Mouse (Mus musculus): ENCODE measurements around the gene Cdc42bpg.
A peak's percentile ranks its signal among the peaks of the same experiment; 100 is the strongest.

Cdc42bpg gene

GRCm38 (mm10) chr19:6321786-6322621, 15.7 kb downstream of the Cdc42bpg start:
- ATAC-seq (ENCODE audit: insufficient number of reproducible peaks, low FRiP score, low TSS enrichment), result no peak

GRCm38 (mm10) chr19:6324751-6325150, 18.5 kb downstream of the Cdc42bpg start:
- ATAC-seq (ENCODE audit: insufficient number of reproducible peaks, low FRiP score, low TSS enrichment), result no peak

GRCm38 (mm10) chr19:6331178-6331577, 24.9 kb downstream of the Cdc42bpg start:
- ATAC-seq (ENCODE audit: insufficient number of reproducible peaks, low FRiP score, low TSS enrichment), result no peak

- no peak for ATAC-seq (ENCODE audit: insufficient number of reproducible peaks, low FRiP score, low TSS enrichment)
These were observed 25.7 kb downstream of the Cdc42bpg start for GRCm38 (mm10) chr19:6331719-6332516.

DNA sequence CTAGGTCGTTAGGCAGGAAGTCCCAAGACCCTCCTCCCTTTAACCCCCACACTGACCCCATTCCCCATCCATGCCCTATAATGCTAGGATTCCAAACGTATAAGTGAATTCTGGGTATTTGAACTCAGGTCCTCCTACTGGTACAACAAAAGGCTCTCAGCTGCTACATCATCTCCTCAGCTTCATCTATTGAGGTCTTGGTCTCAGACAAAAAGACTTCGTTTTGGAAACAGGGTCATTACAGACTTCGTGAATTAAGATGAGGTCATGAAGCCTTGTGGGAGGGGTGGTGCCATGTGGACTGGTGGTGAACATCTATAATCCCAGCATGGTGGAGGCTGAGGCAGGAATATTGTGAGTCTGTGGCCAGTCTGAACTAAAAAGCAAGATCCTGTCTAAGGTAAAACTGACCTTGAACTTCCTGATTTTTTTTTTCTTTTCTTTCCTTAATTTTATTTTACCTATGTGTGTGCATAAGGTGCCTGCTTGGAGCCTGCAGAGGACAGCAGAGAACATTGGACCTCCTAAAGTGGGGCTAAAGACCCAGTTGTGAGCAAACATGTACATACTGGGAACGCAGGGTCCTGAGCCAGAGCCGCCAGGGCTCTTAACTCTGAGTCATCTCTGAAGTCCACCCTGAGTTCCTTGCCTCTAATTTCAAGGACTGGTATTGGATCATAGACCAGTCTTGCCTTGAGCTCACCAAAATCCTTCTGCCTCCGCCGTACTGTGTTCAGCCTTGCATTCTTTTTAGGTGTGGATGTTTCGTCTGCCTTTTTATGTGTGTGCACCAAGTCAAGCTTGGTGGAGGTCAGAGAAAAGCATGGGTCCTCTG, 27.7 kb downstream of the Cdc42bpg start:
- ATAC-seq (ENCODE audit: insufficient number of reproducible peaks, low FRiP score, low TSS enrichment), result no peak

- peak; percentile 86 for ATAC-seq (ENCODE audit: insufficient number of reproducible peaks, low FRiP score, low TSS enrichment)
These were observed 28.6 kb downstream of the Cdc42bpg start, which contains the start of gene Men1 for GRCm38 (mm10) chr19:6334673-6335457. Gene Men1, plus strand, starts transcription at chr19:6334979.

DNA sequence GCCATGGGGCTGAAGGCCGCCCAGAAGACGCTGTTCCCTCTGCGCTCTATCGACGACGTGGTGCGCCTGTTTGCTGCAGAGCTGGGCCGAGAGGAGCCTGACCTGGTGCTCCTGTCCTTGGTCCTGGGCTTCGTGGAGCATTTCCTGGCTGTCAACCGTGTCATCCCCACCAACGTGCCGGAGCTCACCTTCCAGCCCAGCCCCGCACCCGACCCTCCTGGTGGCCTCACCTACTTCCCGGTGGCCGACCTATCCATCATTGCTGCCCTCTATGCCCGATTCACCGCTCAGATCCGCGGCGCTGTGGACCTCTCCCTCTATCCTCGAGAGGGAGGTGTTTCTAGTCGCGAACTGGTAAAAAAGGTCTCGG, 29.2 kb downstream of the Cdc42bpg start:
- peak; percentile 6; the same call in 1 of the 2 replicates for ATAC-seq (ENCODE audit: insufficient number of reproducible peaks, low FRiP score, low TSS enrichment)

DNA sequence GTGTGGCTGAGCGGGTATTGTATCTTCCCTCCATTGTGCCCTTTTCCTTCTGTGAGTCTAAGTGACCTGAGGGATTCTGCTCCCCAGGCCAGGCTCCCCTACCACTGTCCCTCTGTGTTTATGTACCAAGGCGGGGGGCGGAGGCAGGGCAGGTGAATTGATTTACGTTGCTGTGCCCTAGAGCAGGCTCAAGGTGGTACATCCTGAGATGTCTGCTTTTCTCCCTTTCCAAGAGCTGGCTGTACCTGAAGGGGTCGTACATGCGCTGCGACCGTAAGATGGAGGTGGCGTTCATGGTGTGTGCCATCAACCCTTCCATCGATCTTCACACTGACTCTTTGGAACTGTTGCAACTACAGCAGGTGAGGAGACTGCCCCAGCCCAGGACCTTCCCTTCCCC, 30.7 kb downstream of the Cdc42bpg start:
- no peak for ATAC-seq (ENCODE audit: insufficient number of reproducible peaks, low FRiP score, low TSS enrichment)

DNA sequence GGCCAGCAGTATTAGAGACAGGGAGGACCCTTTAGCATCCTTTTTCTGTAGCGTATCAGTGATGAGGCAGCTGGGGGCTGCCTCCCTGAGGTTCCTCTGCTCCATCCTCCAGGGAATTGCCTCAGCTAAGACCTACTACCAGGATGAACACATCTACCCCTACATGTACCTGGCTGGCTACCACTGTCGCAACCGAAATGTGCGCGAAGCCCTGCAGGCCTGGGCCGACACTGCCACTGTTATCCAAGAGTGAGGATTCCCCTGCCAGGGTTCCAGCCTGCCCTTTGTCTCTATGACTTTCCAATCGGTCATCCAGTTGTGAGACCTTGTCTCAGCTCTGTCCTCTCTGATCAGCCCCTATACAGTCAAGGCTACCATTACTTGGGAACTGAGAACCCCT, 31.9 kb downstream of the Cdc42bpg start:
- no peak for ATAC-seq (ENCODE audit: insufficient number of reproducible peaks, low FRiP score, low TSS enrichment)

DNA sequence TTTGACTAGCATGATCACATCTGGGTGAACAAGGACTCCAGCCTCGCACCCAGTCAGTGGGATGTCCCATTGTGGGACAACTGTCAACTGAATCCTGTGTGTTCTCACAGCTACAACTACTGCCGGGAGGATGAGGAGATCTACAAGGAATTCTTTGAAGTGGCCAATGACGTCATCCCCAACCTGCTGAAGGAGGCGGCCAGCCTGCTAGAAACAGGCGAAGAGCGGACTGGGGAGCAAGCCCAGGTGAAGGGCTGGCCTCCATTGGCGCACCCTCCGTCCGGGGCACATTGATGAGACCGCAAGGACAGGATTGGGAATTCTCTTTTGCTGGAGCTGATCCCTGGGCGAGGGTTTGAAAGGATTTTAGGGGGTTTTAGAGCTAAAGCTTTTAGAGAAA, 32.5 kb downstream of the Cdc42bpg start:
- no peak for ATAC-seq (ENCODE audit: insufficient number of reproducible peaks, low FRiP score, low TSS enrichment)

GRCm38 (mm10) chr19:6339191-6339590, 32.9 kb downstream of the Cdc42bpg start:
- ATAC-seq (ENCODE audit: insufficient number of reproducible peaks, low FRiP score, low TSS enrichment), result no peak

- no peak for ATAC-seq (ENCODE audit: insufficient number of reproducible peaks, low FRiP score, low TSS enrichment)
These were observed 33.7 kb downstream of the Cdc42bpg start for GRCm38 (mm10) chr19:6339890-6340504.

DNA sequence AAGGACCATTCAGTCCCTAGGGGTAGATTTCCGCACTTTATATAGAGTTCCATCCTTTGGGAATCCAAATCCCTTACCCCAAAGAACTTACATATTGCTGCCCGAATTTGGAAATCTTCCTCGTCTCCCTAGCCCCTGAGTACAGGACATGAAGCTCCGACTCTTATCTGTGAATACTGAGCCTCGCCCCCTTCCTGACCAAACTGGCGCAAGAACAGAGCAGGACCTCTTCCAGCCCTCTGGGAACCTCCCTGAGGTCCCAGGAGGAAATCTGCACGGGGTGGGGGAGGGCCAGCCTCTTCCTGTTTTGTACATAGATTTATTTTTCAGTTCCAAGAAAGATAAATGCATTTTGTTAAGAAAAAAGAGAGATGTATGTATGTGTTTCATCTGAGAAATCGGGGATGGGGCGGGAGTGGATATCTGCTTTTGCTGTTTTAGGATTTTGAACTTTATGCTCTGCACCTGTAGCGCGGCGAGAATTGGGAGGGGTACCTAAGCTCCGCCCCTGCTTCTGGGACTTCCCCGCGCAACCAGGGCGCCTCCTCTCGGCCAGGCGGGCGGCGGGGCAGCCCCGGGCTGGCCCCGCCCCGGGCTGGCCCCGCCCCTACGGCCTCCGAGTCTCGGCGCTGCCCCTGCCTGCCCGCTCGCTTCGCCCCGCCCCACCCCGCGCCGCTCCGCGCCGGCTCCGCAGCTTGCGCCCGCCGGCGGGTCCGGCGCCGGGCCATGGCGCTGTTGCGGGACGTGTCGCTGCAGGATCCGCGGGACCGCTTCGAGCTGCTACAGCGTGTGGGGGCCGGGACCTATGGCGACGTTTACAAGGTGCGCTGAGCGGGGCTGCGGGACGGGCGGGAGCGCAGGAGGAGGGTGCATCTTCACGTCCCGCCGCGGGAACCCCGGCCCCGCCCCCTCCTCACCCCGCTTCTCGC, 34.5 kb downstream of the Cdc42bpg start, which contains the start of gene Map4k2:
TSS of gene Map4k2 (plus strand) at position 612 of the 929 bp plus-strand sequence.
- ATAC-seq (ENCODE audit: insufficient number of reproducible peaks, low FRiP score, low TSS enrichment), result peak; percentile 33; the same call in 1 of the 2 replicates

DNA sequence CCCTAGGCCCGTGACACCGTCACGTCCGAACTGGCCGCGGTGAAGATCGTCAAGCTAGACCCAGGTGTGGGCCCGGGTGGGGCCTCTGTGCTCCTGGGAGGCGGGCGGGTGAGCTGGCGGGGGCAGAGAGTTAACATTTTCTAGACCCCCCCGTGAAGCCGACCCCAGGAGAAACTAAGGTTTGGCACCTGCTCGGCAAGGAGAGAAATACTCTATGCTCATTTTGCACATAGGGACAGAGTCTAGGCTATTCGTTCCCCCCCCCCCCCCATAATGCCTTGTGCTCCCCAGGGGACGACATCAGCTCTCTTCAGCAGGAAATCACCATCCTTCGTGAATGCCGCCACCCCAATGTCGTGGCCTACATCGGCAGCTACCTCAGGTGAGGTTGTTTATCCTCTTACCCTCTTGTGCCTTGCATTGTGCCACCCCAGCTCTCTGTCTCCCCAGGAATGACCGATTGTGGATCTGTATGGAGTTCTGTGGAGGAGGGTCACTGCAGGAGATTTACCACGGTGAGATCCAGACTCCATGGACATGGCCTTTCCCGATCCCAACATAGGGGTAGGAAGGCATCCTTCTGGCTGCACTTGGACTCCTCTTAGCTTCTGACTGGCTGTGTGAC, 35.3 kb downstream of the Cdc42bpg start:
- ATAC-seq (ENCODE audit: insufficient number of reproducible peaks, low FRiP score, low TSS enrichment), result no peak

DNA sequence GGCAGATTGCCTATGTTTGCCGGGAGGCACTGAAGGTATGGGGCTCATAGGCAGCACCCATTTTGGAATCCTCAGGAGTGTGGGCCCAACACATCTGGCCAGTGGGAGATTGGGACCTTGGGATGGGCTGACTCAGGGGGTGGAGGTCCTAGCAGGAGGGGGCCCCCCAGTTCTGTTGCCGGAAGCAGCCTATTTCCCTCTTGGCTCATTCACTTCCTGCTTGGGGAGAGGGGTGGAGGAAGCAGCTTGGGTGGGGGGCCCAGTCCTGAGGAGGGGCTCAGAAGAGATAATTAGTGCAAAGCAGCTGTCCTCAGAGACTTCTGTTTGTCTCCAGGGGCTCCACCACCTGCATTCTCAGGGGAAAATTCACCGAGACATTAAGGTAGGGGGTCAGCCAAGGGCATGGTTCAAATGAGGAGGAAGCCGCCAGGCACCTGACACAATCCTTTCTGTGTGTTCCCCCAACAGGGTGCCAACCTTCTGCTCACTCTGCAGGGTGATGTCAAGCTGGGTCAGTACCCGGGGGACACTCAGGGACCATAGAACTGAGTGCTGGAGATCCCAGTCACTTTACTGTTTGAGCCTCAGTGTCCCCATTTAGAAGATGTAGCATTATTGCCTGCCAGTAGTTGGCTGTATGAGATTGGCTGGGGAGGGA, 36.1 kb downstream of the Cdc42bpg start:
- no peak for ATAC-seq (ENCODE audit: insufficient number of reproducible peaks, low FRiP score, low TSS enrichment)

- no peak for ATAC-seq (ENCODE audit: insufficient number of reproducible peaks, low FRiP score, low TSS enrichment)
These were observed 37.0 kb downstream of the Cdc42bpg start for GRCm38 (mm10) chr19:6343066-6343925.
